Mouse (Mus musculus): ENCODE measurements around the gene Gm3264. TPM values are rescaled to one million over a fixed set of nuclear protein-coding genes. Genes with fewer than 3 reads are reported as not detected.

The Gm3264 gene
- polyA plus RNA-seq (2012; rRNA removed): 5.6 and 5.8 TPM in 2 replicates

GRCm38 (mm10) chr14:4855299-4855980 is at the start of gene Gm3264:
Gene Gm3264, plus strand, starts transcription at chr14:4855576.

GRCm38 (mm10) chr14:4837806-4838205 is 17.6 kb upstream of the Gm3264 start, which contains the start of gene Gm3269:
Gene Gm3269, plus strand, starts transcription at chr14:4838106.

GRCm38 (mm10) chr14:4892116-4892515 is 36.7 kb downstream of the Gm3264 start, which contains the start of gene Gm3278:
Gene Gm3278, plus strand, starts transcription at chr14:4892416.

Other genes with a start within 250 kb of the Gm3264 start
- gene Gm8159, start 223.2 kb upstream of the Gm3264 start, polyA plus RNA-seq (2012; rRNA removed): 0.23 and 0.57 TPM in 2 replicates
- 1.5 and 2.7 TPM in 2 replicates for gene Gm3239, start 191.4 kb upstream of the Gm3264 start, polyA plus RNA-seq (2012; rRNA removed)
- gene Gm7876, start 146.3 kb upstream of the Gm3264 start, polyA plus RNA-seq (2012; rRNA removed): not detected in 2 replicates
- gene Gm3252, start 128.8 kb upstream of the Gm3264 start, polyA plus RNA-seq (2012; rRNA removed): 8.6 and 8.8 TPM in 2 replicates
- not detected in 2 replicates for gene Gm9602, start 79.2 kb upstream of the Gm3264 start, polyA plus RNA-seq (2012; rRNA removed)
- gene Gm3269, start 17.5 kb upstream of the Gm3264 start, polyA plus RNA-seq (2012; rRNA removed): not detected in 2 replicates
- gene Gm3278, start 36.8 kb downstream of the Gm3264 start, polyA plus RNA-seq (2012; rRNA removed): 0.12 and 0.52 TPM in 2 replicates
- 0.04 TPM in 1 of 2 replicates, not detected in the other for gene Gm8297, start 128.4 kb downstream of the Gm3264 start, polyA plus RNA-seq (2012; rRNA removed)
- gene Gm3298, start 160.3 kb downstream of the Gm3264 start, polyA plus RNA-seq (2012; rRNA removed): 0.21 and 1.4 TPM in 2 replicates
- gene 4930555G01Rik, start 195.1 kb downstream of the Gm3264 start, polyA plus RNA-seq (2012; rRNA removed): not detected in 2 replicates
- gene Gm8281, start 215.5 kb downstream of the Gm3264 start, polyA plus RNA-seq (2012; rRNA removed): 25.9 and 27.5 TPM in 2 replicates